Mouse (Mus musculus): ENCODE results near the gene Nrbp1.

DNA sequence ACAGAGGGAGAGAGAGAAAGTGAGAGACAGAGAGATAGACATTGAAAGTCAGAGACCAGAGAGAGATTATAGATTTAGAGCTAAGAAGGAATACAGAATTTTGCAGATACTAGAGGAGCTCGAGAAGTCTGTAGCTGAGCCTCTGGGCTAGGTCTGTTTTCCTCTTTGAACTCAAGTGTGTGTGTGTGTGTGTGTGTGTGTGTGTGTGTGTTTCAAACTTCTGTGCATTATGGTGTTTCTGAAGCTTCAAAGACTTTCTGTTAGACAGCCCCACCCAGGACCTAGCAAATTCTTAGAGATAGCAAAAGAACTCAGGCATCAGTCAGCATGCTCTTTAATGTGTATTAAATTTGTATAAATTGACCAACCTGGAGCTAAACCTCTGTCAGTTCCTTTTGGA, 14.0 kb upstream of the Nrbp1 start:
- TF ChIP-seq CTCF (IDR thresholded peaks at IDR 0.05; ENCODE audit: low read depth) (no peak), EP300 (IDR thresholded peaks at IDR 0.05; ENCODE audit: low read depth) (no peak)
